ENCODE assay signal across 19 mouse cellular contexts in genomic region chr6:71476783-71477182, GRCm38 (mm10).
"Had no signal": no experiment of that assay in that cellular context is flagged by ENCODE, and none has a peak within 500 bp of the region (broad histone marks: within the 10 kb centered on the region; RNA-seq: fewer than 3 reads in every experiment).

No protein-coding gene starts in this region.

- H3K4me1 ChIP-seq: liver, embryonic 15.5 days; midbrain, embryonic 10.5 days; midbrain, embryonic 13.5 days; midbrain, embryonic 15.5 days; neural tube, embryonic 13.5 days; neural tube, embryonic 15.5 days had no signal

- H3K4me2 ChIP-seq: liver, embryonic 15.5 days; lung, embryonic 14.5 days; midbrain, embryonic 13.5 days; midbrain, embryonic 15.5 days; neural tube, embryonic 13.5 days; neural tube, embryonic 15.5 days had no signal

- H3K9ac ChIP-seq: liver, embryonic 15.5 days; lung, embryonic 14.5 days; midbrain, embryonic 13.5 days; midbrain, embryonic 15.5 days; neural tube, embryonic 13.5 days; neural tube, embryonic 15.5 days had no signal

- H3K27ac ChIP-seq: liver, embryonic 15.5 days; midbrain, embryonic 10.5 days; midbrain, embryonic 13.5 days; midbrain, embryonic 15.5 days; neural tube, embryonic 13.5 days; neural tube, embryonic 15.5 days had no signal

- H3K4me3 ChIP-seq: liver, embryonic 15.5 days; midbrain, embryonic 10.5 days; midbrain, embryonic 13.5 days; midbrain, embryonic 15.5 days; myocyte; neural tube, embryonic 13.5 days; neural tube, embryonic 15.5 days had no signal

- DNase-seq: lung, adult 18-20 months; lung, embryonic 14.5 days; lung, postnatal 10 days; lung, postnatal 4 days; retina, postnatal 1 day; right cerebral cortex, adult 18-20 months; right cerebral cortex, postnatal 25 days; right cerebral cortex, postnatal 4 days; spleen, adult 18-20 months; thymus, adult 18-20 months; thymus, postnatal 14 days; thymus, postnatal 36 days had no signal

- ATAC-seq: midbrain, embryonic 13.5 days; midbrain, embryonic 15.5 days had no signal

- H3K9me3 ChIP-seq: midbrain, embryonic 10.5 days; midbrain, embryonic 13.5 days; midbrain, embryonic 15.5 days; neural tube, embryonic 13.5 days; neural tube, embryonic 15.5 days had no signal

- H3K27me3 ChIP-seq: liver, embryonic 15.5 days; midbrain, embryonic 13.5 days; midbrain, embryonic 15.5 days; neural tube, embryonic 13.5 days; neural tube, embryonic 15.5 days had no signal

- H3K36me3 ChIP-seq: liver, embryonic 15.5 days; midbrain, embryonic 10.5 days; midbrain, embryonic 13.5 days; midbrain, embryonic 15.5 days; neural tube, embryonic 13.5 days; neural tube, embryonic 15.5 days had no signal
